Comparison of ENCODE assay signal across 14 mouse cellular contexts in genomic region chr14:77546531-77547274, GRCm38 (mm10).
DNase-seq lines count a peak whose midpoint lies in the region; ATAC-seq lines count a peak whose summit lies in the region.
"Had no signal": no experiment of that assay in that cellular context is flagged by ENCODE, and none has a peak within 500 bp of the region (broad histone marks: within the 10 kb centered on the region; RNA-seq: fewer than 3 reads in every experiment).

No protein-coding gene starts in this region.

- no peak overlapping the region for H3K9ac ChIP-seq in forebrain, embryonic 14.5 days (ENCODE audit: low read length)
- H3K9ac ChIP-seq in forebrain, embryonic 13.5 days = no peak overlapping the region
- H3K9ac ChIP-seq: heart, embryonic 13.5 days; limb, embryonic 12.5 days had no signal

- H3K4me2 ChIP-seq in forebrain, embryonic 14.5 days (ENCODE audit: low read length) = no peak overlapping the region
- no peak overlapping the region for H3K4me2 ChIP-seq in forebrain, embryonic 13.5 days
- H3K4me2 ChIP-seq: heart, embryonic 13.5 days; limb, embryonic 12.5 days had no signal

- H3K27me3 ChIP-seq in forebrain, embryonic 14.5 days (replicated peaks; ENCODE audit: control insufficient read depth, insufficient read depth, low read length) = no peaks in the 10 kb centered on the region
- H3K27me3 ChIP-seq in forebrain, embryonic 13.5 days = no peaks in the 10 kb centered on the region
- H3K27me3 ChIP-seq: heart, embryonic 13.5 days; limb, embryonic 12.5 days had no signal

- H3K36me3 ChIP-seq in forebrain, embryonic 14.5 days (ENCODE audit: control insufficient read depth, insufficient read depth, low read length) = no peaks in the 10 kb centered on the region
- no peaks in the 10 kb centered on the region for H3K36me3 ChIP-seq in forebrain, embryonic 13.5 days (ENCODE audit: poor library complexity, severe bottlenecking)
- H3K36me3 ChIP-seq: heart, embryonic 13.5 days; limb, embryonic 12.5 days had no signal

- no peak overlapping the region for H3K27ac ChIP-seq in forebrain, embryonic 14.5 days (ENCODE audit: low read depth, low read length)
- no peak overlapping the region for H3K27ac ChIP-seq in forebrain, embryonic 13.5 days
- H3K27ac ChIP-seq: heart, embryonic 13.5 days; limb, embryonic 12.5 days had no signal

- peaks cover 9% of the 10 kb centered on the region for H3K4me1 ChIP-seq in forebrain, embryonic 14.5 days (ENCODE audit: control insufficient read depth, insufficient read depth, low read length)
- H3K4me1 ChIP-seq in forebrain, embryonic 13.5 days = peaks cover 14% of the 10 kb centered on the region

- H3K4me3 ChIP-seq in forebrain, embryonic 14.5 days (ENCODE audit: low read depth, low read length) = no peak overlapping the region
- no peak overlapping the region for H3K4me3 ChIP-seq in forebrain, embryonic 13.5 days
- H3K4me3 ChIP-seq: erythroblast, embryonic 14.5 days; heart, embryonic 13.5 days; limb, embryonic 12.5 days had no signal

- no peaks in the 10 kb centered on the region for H3K9me3 ChIP-seq in forebrain, embryonic 14.5 days (replicated peaks; ENCODE audit: control insufficient read depth, low read length)
- H3K9me3 ChIP-seq in forebrain, embryonic 13.5 days (replicated peaks) = no peaks in the 10 kb centered on the region
- H3K9me3 ChIP-seq: heart, embryonic 13.5 days; limb, embryonic 12.5 days had no signal

- whole genome bisulfite sequencing in forebrain, embryonic 14.5 days = 85% methylated on average over 8 of the region's 8 CpGs
- WGBS in forebrain, embryonic 13.5 days = 89% methylated on average over 8 of the region's 8 CpGs

- DNase-seq in forebrain, embryonic 14.5 days (ENCODE audit: low spot score) = peak; percentile 57
- DNase-seq in layer of hippocampus, adult 9-10 months (ENCODE audit: low spot score) = peak; percentile 21
- no peak for DNase-seq in layer of hippocampus, adult 8-10 months (ENCODE audit: low spot score in 2 of 2)
- peak; percentile 91 for DNase-seq in brain, adult 2 months (ENCODE audit: low read depth, low spot score)
- DNase-seq in fibroblast of lung, adult 2 months (ENCODE audit: low read depth) = peak; percentile 6
- no peak for DNase-seq in ovary, postnatal 10 days (ENCODE audit: low spot score)
- DNase-seq: midbrain, embryonic 14.5 days; thymus, adult 18-20 months had no signal

- no peak for ATAC-seq in forebrain, embryonic 14.5 days
- no peak for ATAC-seq in forebrain, embryonic 13.5 days
- no peak for ATAC-seq in erythroid progenitor cell, adult 5-6 weeks (replicated peaks; ENCODE audit: low FRiP score, poor library complexity, severe bottlenecking)
- ATAC-seq: intestine, embryonic 16.5 days had no signal

Comparison
In these comparisons a context has a peak if more than half of its experiments do, and no peak if none do; other contexts are left out.
1. DNase-seq: peak in forebrain, embryonic 14.5 days (single experiment), layer of hippocampus, adult 9-10 months (single experiment), brain, adult 2 months (single experiment) and fibroblast of lung, adult 2 months (single experiment); none in layer of hippocampus, adult 8-10 months (0 of 2) and ovary, postnatal 10 days (single experiment).